12 mouse cellular contexts compared by ENCODE assay signal in genomic region chr9:25450394-25450793, GRCm38 (mm10). TPM values are rescaled to one million over a fixed set of nuclear protein-coding genes. Genes with fewer than 3 reads are reported as not detected.
A peak's percentile ranks its signal among the peaks of the same experiment; 100 is the strongest.
DNase-seq lines count a peak whose midpoint lies in the region; ATAC-seq and TF ChIP-seq lines count a peak whose summit lies in the region.
"Had no signal": no experiment of that assay in that cellular context is flagged by ENCODE, and none has a peak within 500 bp of the region (broad histone marks: within the 10 kb centered on the region; RNA-seq: fewer than 3 reads in every experiment).

No protein-coding gene starts in this region.

- no peak overlapping the region for H3K4me2 ChIP-seq in heart, embryonic 11.5 days
- no peak overlapping the region for H3K4me2 ChIP-seq in CH12.LX (ENCODE audit: insufficient read depth, low read depth, poor library complexity, severe bottlenecking)

- no peak overlapping the region for H3K4me3 ChIP-seq in heart, adult 2 months
- H3K4me3 ChIP-seq in heart, embryonic 11.5 days (ENCODE audit: low read depth, low read length), result no peak overlapping the region
- H3K4me3 ChIP-seq in CH12.LX (replicated peaks in 1 of 3; ENCODE audit: low read depth in 2 of 3, low read length in 2 of 3, poor library complexity in 1 of 3) (no peak overlapping the region), ES-E14 (ENCODE audit: insufficient read depth in 1 of 2, low read depth in 1 of 2, low read length in 2 of 2, poor library complexity in 1 of 2, severe bottlenecking in 1 of 2) (no peak overlapping the region)
- no peak overlapping the region for H3K4me3 ChIP-seq in small intestine, adult 2 months (ENCODE audit: low read depth, low read length)
- H3K4me3 ChIP-seq: embryonic facial prominence, embryonic 10.5 days; heart, embryonic 10.5 days had no signal

- no peak for ATAC-seq in heart, embryonic 11.5 days (replicated peaks; ENCODE audit: insufficient number of reproducible peaks, low FRiP score, low TSS enrichment)

- no peaks in the 10 kb centered on the region for H3K9me3 ChIP-seq in heart, embryonic 11.5 days (replicated peaks; ENCODE audit: control insufficient read depth, low read length)
- no peaks in the 10 kb centered on the region for H3K9me3 ChIP-seq in CH12.LX (replicated peaks; ENCODE audit: low read length)
- no peaks in the 10 kb centered on the region for H3K9me3 ChIP-seq in ES-E14 (ENCODE audit: control insufficient read depth, insufficient read depth, low read depth, low read length)
- H3K9me3 ChIP-seq: embryonic facial prominence, embryonic 10.5 days; heart, embryonic 10.5 days had no signal

- TF ChIP-seq POLR2A in heart, adult 2 months (IDR thresholded peaks at IDR 0.05; ENCODE audit: insufficient read depth, low read depth, low read length), result no peak
- TF ChIP-seq POLR2A in CH12.LX (IDR thresholded peaks at IDR 0.05; ENCODE audit: low read depth, low read length), result no peak
- TF ChIP-seq POLR2A in small intestine, adult 2 months (IDR thresholded peaks at IDR 0.05; ENCODE audit: low read depth, low read length), result no peak

- no peak for TF ChIP-seq EP300 in heart, adult 2 months (IDR thresholded peaks at IDR 0.05; ENCODE audit: insufficient read depth, low read depth, low read length)
- no peak for TF ChIP-seq EP300 in CH12.LX (IDR thresholded peaks at IDR 0.05; ENCODE audit: low read length)

- no peaks in the 10 kb centered on the region for H3K36me3 ChIP-seq in heart, adult 2 months (ENCODE audit: control insufficient read depth, insufficient read depth, low read length)
- no peaks in the 10 kb centered on the region for H3K36me3 ChIP-seq in heart, embryonic 11.5 days (ENCODE audit: control insufficient read depth, insufficient read depth, low read length)
- no peaks in the 10 kb centered on the region for H3K36me3 ChIP-seq in CH12.LX (replicated peaks in 1 of 2; ENCODE audit: control insufficient read depth in 1 of 2, insufficient read depth in 1 of 2, low read length in 1 of 2)
- H3K36me3 ChIP-seq in ES-E14 (ENCODE audit: control insufficient read depth, insufficient read depth, low read length, poor library complexity, severe bottlenecking), result no peaks in the 10 kb centered on the region
- no peaks in the 10 kb centered on the region for H3K36me3 ChIP-seq in small intestine, adult 2 months (ENCODE audit: control insufficient read depth, insufficient read depth, low read length)
- H3K36me3 ChIP-seq: embryonic facial prominence, embryonic 10.5 days; heart, embryonic 10.5 days had no signal

- TF ChIP-seq RAD21 in CH12.LX (IDR thresholded peaks at IDR 0.05; ENCODE audit: low read depth, low read length), result peak; percentile 2; the same call in 1 of the 2 replicates

- H3K27ac ChIP-seq in heart, adult 2 months, result no peak overlapping the region
- H3K27ac ChIP-seq in heart, embryonic 11.5 days (ENCODE audit: low read depth, low read length), result no peak overlapping the region
- H3K27ac ChIP-seq in CH12.LX (ENCODE audit: insufficient read depth, low read depth) (no peak overlapping the region), ES-E14 (ENCODE audit: insufficient read depth, low read depth, low read length, poor library complexity, severe bottlenecking) (no peak overlapping the region)
- no peak overlapping the region for H3K27ac ChIP-seq in small intestine, adult 2 months (ENCODE audit: insufficient read depth, low read depth, low read length)
- H3K27ac ChIP-seq: embryonic facial prominence, embryonic 10.5 days; heart, embryonic 10.5 days; liver, embryonic 14.5 days had no signal

- 58% methylated on average over 4 of the region's 4 CpGs for WGBS in heart, adult 2 months
- WGBS in heart, embryonic 11.5 days (ENCODE audit: insufficient replicate concordance), result 63% methylated on average over 4 of the region's 4 CpGs
- 62% methylated on average over 4 of the region's 4 CpGs for WGBS in small intestine, adult 2 months

- dilution Hi-C loops in CH12.LX (cut with MboI; ENCODE audit: extremely low pct_ligation_motif_present, extremely low pct_unique_long_range_greater_than_20kb, low sequenced_read_pairs), result no loop called here

- no peak overlapping the region for H3K9ac ChIP-seq in heart, adult 2 months (ENCODE audit: low read depth, low read length)
- H3K9ac ChIP-seq in heart, embryonic 11.5 days (ENCODE audit: low read depth, low read length), result no peak overlapping the region
- H3K9ac ChIP-seq in CH12.LX (ENCODE audit: insufficient read depth, low read depth) (no peak overlapping the region), ES-E14 (ENCODE audit: insufficient read depth, low read depth, low read length, poor library complexity, severe bottlenecking) (no peak overlapping the region)
- H3K9ac ChIP-seq: liver, embryonic 14.5 days had no signal

- peak; percentile 43 for TF ChIP-seq CTCF in heart, adult 2 months (IDR thresholded peaks at IDR 0.05)
- peak in 1 of 2 experiments; percentile 60; a peak in 2 of 4 replicates for TF ChIP-seq CTCF in CH12.LX (conservative IDR thresholded peaks at IDR 0.05 in 1 of 2, IDR thresholded peaks at IDR 0.05 in 1 of 2; ENCODE audit: low read depth in 2 of 2, low read length in 2 of 2)
- peak; percentile 16; the same call in 1 of the 2 replicates for TF ChIP-seq CTCF in small intestine, adult 2 months (IDR thresholded peaks at IDR 0.05; ENCODE audit: extremely low read depth, insufficient read length, insufficient replicate concordance, low read depth, low read length)

- no peaks in the 10 kb centered on the region for H3K79me2 ChIP-seq in heart, adult 2 months (replicated peaks; ENCODE audit: control insufficient read depth, insufficient read depth, low read length)
- no peaks in the 10 kb centered on the region for H3K79me2 ChIP-seq in CH12.LX (replicated peaks; ENCODE audit: control insufficient read depth, extremely low read depth, insufficient read depth, poor library complexity, severe bottlenecking)

- intact Hi-C loops in heart, adult 2 months (cut with DNase I), result no loop called here

- DNase-seq in heart, adult 2 months, result no peak
- DNase-seq in CH12.LX (ENCODE audit: extremely low read depth) (peak; percentile 22), ES-E14 (ENCODE audit: low read depth, low spot score) (peak; percentile 6)
- no peak for DNase-seq in right cerebral cortex, adult 18-20 months
- DNase-seq in gastrocnemius, adult 18-20 months (ENCODE audit: low spot score), result no peak
- DNase-seq: kidney, postnatal 14 days; right cerebral cortex, postnatal 4 days had no signal

- no peaks in the 10 kb centered on the region for H3K27me3 ChIP-seq in heart, adult 2 months (ENCODE audit: control insufficient read depth, insufficient read depth, low read length)
- H3K27me3 ChIP-seq in heart, embryonic 11.5 days (ENCODE audit: control insufficient read depth, insufficient read depth, low read length), result no peaks in the 10 kb centered on the region
- H3K27me3 ChIP-seq in CH12.LX (replicated peaks), result no peaks in the 10 kb centered on the region
- no peaks in the 10 kb centered on the region for H3K27me3 ChIP-seq in small intestine, adult 2 months (ENCODE audit: control insufficient read depth, insufficient read depth, low read length)

- in situ Hi-C loops in CH12.LX (cut with MboI; ENCODE audit: low pct_ligation_motif_present, low pct_unique_long_range_greater_than_20kb, low sequenced_read_pairs) (no loop called here), ES-E14 (cut with MboI; ENCODE audit: low sequenced_read_pairs in 2 of 2, unreplicated experiment in 2 of 2) (no loop called here)

- no peaks in the 10 kb centered on the region for H3K4me1 ChIP-seq in heart, adult 2 months (ENCODE audit: control insufficient read depth, insufficient read depth, low read length)
- no peaks in the 10 kb centered on the region for H3K4me1 ChIP-seq in heart, embryonic 11.5 days (ENCODE audit: control insufficient read depth, insufficient read depth, low read length)
- H3K4me1 ChIP-seq in CH12.LX (ENCODE audit: control insufficient read depth in 1 of 2, insufficient read depth in 2 of 2) (peaks cover 0 to 4% of the 10 kb centered on the region in 2 experiments; a peak in 2 of 4 replicates), ES-E14 (ENCODE audit: control insufficient read depth in 2 of 2, insufficient read depth in 2 of 2, low read length in 2 of 2, poor library complexity in 1 of 2) (no peaks in the 10 kb centered on the region)
- no peaks in the 10 kb centered on the region for H3K4me1 ChIP-seq in small intestine, adult 2 months (ENCODE audit: control insufficient read depth, insufficient read depth, insufficient read length, low read length)
- H3K4me1 ChIP-seq: embryonic facial prominence, embryonic 10.5 days; heart, embryonic 10.5 days had no signal

TF ChIP-seq in CH12.LX, 34 proteins besides CTCF, POLR2A, EP300 and RAD21:
- TF ChIP-seq UBTF (IDR thresholded peaks at IDR 0.05; ENCODE audit: low read depth, low read length) (no peak), SMC3 (IDR thresholded peaks at IDR 0.05; ENCODE audit: low read depth, low read length) (peak; percentile 57), MEF2A (IDR thresholded peaks at IDR 0.05; ENCODE audit: borderline replicate concordance, low read depth, low read length) (no peak)

TF ChIP-seq in ES-E14, 5 proteins besides CTCF, POLR2A, EP300 and RAD21:
- TF ChIP-seq HCFC1 (IDR thresholded peaks at IDR 0.05; ENCODE audit: borderline replicate concordance, insufficient read depth, low read length), result no peak
- peak; percentile 12; the same call in 1 of the 2 replicates for TF ChIP-seq ZC3H11A (IDR thresholded peaks at IDR 0.05; ENCODE audit: borderline replicate concordance, low read depth, low read length)
TF ChIP-seq in ES-E14: peak in this region for 1.

RNA-seq across cellular contexts. Expression of gene Eepd1, which starts 31.0 kb away (rescaled TPM):
- 10 to 100 TPM; 18.9 to 23.3 TPM for total RNA-seq in heart, adult 2 months (2021)
- polyA plus RNA-seq in heart, adult 2 months (2012; rRNA removed), result 16.7 and 21.3 TPM in 2 replicates
- polyA plus RNA-seq in heart, embryonic 11.5 days (2014; fragmentation: Nextera tagmentation; extraction: Ambion mirVana), result 20.9 and 21.5 TPM in 2 replicates
- total RNA-seq in CH12.LX (2012; rRNA removed), result 2.2 and 2.9 TPM in 2 replicates
- total RNA-seq in CH12.LX (2014; rRNA removed), result 2.3 and 2.5 TPM in 2 replicates
- polyA plus RNA-seq in CH12.LX (2012; ENCODE audit: insufficient read length, low read depth), result 1.3 and 1.9 TPM in 2 replicates
- 2.3 and 3.5 TPM in 2 replicates for total RNA-seq in ES-E14 (2012; rRNA removed)
- polyA plus RNA-seq in small intestine, adult 2 months (2012; rRNA removed), result 9.1 and 22.7 TPM in 2 replicates
- total RNA-seq in gastrocnemius, adult 18-20 months (2021), result 100 to 1,000 TPM; 125 to 132 TPM

Comparison
In these comparisons a context has a peak if more than half of its experiments do, and no peak if none do; other contexts are left out.
1. DNase-seq: peak in CH12.LX (single experiment) and ES-E14 (single experiment); none in heart, adult 2 months (0 of 2), right cerebral cortex, adult 18-20 months (single experiment) and gastrocnemius, adult 18-20 months (single experiment).
2. RNA of gene Eepd1, which starts 31.0 kb away (total RNA-seq): 125 to 132 TPM in gastrocnemius, adult 18-20 months; 18.9 to 23.3 TPM in heart, adult 2 months, 2.3 to 3.5 TPM in ES-E14 and 2.2 to 2.9 TPM in CH12.LX; every median in the first group is over 4 times any median in the second.